Mouse (Mus musculus) 416B (cell line): ENCODE results near the gene Slc15a3.

Experiments used
- DNase-seq: peaks from one replicate; pipeline ENCODE4 v3.0.0; 2011; ENCODE audit warnings: low read depth

The Slc15a3 gene

GRCm38 (mm10) chr19:10839010-10839892 is at the start of gene Slc15a3:
Slc15a3 (plus strand) TSS chr19:10839727.
- peak; percentile 11 for DNase-seq

GRCm38 (mm10) chr19:10790323-10790722 is 49.2 kb upstream of the Slc15a3 start:
- DNase-seq: no peak

GRCm38 (mm10) chr19:10793044-10793443 is 46.5 kb upstream of the Slc15a3 start:
- DNase-seq: no peak

DNA sequence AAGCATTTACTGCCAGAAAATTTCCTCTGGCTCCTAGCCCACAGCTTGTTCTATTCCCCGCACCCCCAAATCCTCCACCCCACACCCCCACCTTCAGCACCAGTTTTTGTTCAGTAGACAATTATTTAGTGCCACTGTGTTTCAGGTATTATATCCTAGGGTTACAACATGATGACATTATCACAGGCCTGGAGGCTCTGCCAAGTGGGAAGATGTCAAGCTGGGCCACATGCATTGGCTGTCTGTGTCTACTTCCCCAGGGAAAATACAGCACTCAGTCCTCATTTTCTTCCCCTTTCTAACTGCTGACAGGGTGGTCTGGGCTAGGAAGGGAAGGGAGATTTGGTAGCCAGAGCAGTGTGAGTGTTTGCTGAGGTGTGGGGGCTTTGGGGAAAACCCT is 44.6 kb upstream of the Slc15a3 start:
- no peak for DNase-seq

DNA sequence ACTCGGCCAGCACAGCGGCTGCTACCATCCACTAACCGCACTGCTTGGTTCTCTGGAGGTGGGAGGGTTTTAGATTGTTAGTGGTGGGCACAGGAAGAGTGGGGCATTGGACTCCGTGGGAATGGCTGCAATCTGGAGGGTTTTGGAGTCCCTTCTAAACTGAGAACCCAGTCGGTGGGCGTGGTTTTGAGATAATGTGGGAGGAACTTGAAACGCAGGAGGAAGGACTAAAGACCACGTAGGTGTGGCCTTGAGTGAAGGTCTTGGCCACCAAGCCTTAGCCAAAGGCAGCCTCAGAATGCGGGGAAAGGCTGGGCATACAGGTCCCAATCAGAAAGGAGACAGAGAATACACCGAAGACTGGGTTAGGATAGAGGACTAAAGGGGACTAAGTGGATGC is 41.0 kb upstream of the Slc15a3 start:
- no peak for DNase-seq

DNA sequence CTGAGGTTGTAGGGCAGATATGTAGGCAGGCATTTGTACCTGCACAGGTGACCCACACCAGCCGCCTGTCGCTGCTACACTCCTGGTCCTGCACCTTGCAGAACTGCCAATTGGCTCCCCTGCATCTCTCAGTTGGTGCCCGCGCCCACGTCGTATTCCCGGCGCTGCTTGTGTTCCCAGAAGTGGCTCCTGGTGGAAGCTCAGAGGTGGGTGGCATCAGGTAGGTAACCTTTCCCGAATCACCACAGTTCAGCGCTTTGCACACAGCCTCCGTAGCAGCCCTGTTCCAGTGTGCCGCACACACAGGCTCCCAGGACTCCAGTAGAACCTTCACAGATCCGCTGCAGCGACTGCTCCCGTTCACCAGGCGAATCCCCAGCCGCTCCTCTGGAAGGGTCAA is 40.4 kb upstream of the Slc15a3 start:
- no peak for DNase-seq

DNA sequence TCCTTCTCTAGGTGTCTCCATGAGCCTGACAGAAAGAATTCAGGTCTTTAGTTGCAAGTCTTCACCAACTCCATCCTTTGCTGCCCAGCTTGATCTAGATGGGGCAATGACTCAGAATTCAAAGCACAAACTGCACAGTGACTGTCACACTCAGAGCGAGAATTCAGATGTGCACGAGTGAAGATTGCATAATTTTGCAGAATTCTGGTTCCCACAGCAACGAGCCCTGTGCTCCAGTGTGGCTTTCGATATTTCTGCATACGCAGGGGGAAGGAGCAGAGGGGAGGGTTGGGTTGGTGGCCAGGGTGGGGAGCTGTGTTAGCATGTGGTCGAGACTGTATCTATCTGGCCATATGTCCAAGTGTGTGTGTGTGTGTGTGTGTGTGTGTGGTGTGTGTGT is 38.5 kb upstream of the Slc15a3 start:
- DNase-seq: no peak

- DNase-seq: no peak
These were observed 37.6 kb upstream of the Slc15a3 start for GRCm38 (mm10) chr19:10801906-10802305.

DNA sequence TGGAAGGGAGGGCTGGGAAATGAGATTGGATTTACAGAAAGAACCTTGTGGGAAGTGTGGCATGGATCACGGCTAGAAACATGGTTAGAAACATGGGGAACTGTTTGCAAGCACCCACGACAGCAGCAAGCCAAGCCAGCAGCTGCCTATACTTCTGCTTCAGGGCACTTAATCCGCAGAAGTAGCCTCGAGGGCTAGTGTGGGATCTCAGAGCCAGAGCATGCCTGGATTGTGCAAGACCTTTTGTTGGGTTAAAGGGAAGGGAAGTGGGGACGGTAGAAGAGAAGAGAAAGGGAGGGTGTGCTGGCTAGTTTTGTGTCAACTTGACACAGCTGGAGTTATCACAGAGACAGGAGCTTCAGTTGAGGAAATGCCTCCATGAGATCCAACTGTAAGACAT is 35.8 kb upstream of the Slc15a3 start:
- no peak for DNase-seq

- DNase-seq: no peak
These were observed 34.5 kb upstream of the Slc15a3 start for GRCm38 (mm10) chr19:10804850-10805660.

DNA sequence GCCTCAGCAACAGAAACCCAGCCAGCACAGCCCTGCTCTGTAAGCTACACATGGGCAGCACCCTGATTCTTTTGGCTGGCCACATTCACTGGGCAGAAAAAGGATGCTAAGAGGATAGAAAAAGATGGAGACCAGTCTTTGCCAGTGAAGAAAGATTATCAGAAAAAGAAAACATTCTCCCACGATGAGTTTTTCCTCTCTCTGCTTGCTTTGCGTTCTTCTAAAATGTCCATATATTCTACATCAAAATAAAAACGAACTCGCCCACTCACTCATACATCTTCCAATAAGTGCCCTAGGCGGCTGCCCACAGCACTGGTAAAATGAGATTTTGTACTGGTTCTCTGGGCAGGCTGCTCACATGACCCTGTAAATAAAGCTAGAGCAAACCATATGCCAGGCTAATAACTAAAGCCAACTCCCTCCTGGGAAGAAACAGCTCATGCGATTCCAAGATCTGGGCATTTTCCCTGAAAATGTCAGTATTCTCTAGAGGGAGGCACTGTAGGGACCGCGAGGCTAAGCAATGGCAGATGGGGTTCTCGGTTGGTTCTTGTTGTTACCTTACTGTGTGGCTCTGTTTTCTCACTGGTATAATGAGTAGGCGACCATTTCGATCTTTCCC is 33.8 kb upstream of the Slc15a3 start:
- no peak for DNase-seq

DNA sequence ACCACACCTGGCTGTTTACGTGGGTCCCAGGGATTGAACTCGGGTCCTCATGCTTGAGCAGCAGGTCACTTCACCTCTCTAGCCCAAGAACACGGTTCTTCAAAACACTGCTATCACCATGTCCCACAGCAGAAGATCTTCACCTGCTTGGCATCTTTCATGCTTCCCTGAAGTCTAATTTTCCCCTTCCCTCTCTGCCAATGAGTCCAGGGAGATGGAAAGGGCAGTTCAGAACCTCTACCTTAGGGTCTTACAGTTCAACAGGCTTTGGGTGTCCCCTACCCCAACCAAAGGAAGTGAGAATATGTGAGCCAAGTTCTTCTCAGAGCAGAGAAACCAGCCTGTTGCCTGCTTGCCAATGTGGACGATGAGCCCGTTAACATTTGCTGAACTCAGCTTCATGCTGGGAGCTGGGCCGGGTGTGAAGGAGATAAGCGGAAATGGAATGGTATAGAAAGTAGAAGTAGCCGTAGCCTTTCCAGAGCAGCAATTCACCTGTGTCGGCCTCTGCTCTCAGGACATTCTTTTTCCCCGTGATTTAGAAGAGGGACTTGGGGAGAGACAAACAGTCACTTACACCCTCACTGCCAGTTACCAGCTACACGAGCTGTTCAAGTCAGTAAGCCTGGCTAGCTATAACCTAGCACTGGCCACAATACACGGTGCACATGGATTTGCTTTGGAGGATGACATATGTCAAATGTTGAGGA is 30.8 kb upstream of the Slc15a3 start:
- no peak for DNase-seq

- no peak for DNase-seq
These were observed 29.9 kb upstream of the Slc15a3 start for GRCm38 (mm10) chr19:10809428-10810175.

DNA sequence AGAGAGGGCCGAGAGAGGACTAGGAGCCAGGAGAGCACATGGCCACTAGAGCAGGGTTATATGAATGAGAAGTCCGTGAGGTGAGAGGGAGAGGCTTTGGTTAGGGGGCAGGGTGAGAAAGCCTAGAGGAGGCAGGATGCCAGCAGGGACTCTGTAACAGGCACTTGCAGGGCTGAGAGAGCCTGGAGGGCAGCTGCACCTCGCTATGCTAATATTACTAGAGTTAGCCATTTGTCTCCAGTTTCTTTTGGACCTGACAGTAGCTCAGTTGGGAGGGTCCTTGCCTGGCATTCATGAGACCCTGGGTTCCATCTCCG is 29.4 kb upstream of the Slc15a3 start:
- no peak for DNase-seq

- DNase-seq: no peak
These were observed 28.1 kb upstream of the Slc15a3 start for GRCm38 (mm10) chr19:10811471-10811870.

GRCm38 (mm10) chr19:10813039-10813438 is 26.5 kb upstream of the Slc15a3 start:
- DNase-seq: no peak

- DNase-seq: no peak
These were observed 25.6 kb upstream of the Slc15a3 start for GRCm38 (mm10) chr19:10813905-10814304.

DNA sequence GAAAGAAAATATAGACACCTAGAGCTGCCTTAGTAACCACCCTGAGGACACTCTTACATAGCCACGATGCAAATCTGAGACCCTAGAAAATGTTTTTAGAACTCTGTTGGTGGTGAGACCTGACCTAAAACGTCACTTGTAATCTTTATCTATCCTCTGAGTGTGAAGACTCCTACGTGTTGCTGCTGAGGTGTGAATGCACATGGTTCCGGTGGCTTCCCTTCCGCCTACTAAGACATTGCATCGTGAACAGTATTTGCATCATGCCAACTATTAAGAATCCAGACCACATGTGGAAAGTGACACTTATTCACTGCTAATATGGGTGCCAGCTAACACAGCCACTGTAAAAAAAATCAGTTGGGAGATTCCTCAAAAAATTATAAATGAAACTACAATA is 23.7 kb upstream of the Slc15a3 start:
- no peak for DNase-seq

GRCm38 (mm10) chr19:10816462-10816861 is 23.1 kb upstream of the Slc15a3 start:
- DNase-seq: no peak

- no peak for DNase-seq
These were observed 21.1 kb upstream of the Slc15a3 start for GRCm38 (mm10) chr19:10818217-10818946.

DNA sequence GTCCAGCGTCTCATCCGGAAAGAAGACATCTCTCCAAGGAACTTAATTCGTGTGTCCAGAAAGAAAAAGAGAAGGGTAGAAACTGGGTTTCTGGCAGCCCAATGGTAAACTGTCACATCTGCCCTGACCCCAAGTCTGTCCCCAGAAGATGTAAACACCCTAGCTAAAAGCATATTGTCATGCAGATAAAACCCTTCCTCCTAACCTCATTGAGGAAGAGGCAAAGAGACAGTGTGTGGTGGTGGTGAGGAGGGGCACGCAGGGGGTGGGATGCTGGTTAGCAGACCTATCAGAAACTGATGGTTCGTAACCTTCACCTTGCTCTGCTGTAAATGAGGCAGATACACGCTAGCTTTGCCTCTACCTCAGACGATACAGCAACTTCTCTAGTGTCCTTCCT is 18.2 kb upstream of the Slc15a3 start:
- no peak for DNase-seq
